ENCODE assay signal across 1 mouse cellular context in the genomic region with DNA sequence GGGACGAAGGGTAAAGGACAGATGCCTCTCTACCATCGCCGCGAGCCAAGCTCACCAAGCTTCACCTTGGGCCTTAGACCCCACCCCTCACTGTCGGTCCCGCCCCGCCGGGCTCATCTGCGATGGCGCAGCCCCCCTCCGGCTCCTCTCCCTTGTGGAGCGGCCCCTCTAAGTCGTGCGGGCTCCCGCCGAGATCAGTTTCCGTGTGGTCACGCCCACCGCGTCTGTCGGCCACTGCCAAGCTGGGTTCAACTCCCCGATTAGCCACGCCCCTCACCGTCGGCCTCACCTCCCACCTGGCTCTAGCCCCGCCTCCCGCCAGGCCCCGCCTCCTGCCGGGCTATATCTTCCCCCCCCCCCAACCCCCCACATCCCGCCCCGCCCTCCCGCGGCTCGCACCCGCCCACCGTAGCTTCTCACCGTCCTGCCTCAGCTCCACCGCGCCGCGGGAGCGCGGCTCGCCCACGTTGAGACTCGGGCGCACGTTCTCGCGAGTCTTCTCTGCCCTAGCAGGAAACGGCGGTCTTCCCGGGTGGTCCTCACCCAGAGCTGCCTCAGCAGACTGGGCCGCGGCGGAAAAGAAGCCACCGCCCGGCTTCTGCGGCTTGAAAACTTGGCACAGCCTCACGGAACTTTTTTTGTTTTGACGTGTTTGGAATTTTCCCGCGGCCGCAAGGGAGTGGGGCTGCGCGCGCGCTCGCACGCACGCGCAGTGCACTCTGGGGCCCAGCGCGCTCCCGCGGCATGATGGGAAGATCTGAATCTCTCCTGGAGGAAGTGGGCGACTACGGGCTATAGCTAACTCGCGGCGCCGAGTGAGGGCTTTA.
TF ChIP-seq lines count a peak whose summit lies in the region.

No protein-coding gene starts in this region.

TF ChIP-seq in MEL, 35 proteins besides CTCF, POLR2A, EP300 and RAD21 (continued from another document):
- TF ChIP-seq USF2 (IDR thresholded peaks at IDR 0.05; ENCODE audit: borderline replicate concordance in 1 of 2, insufficient read depth in 1 of 2, low read depth in 1 of 2, low read length in 2 of 2): no peak
- peak; percentile 68 for TF ChIP-seq CHD2 (IDR thresholded peaks at IDR 0.05; ENCODE audit: low read length)
- TF ChIP-seq SIN3A (IDR thresholded peaks at IDR 0.05; ENCODE audit: low read length): no peak; the same call in none of the 2 replicates
- TF ChIP-seq TBP (IDR thresholded peaks at IDR 0.05; ENCODE audit: low read depth, low read length): peak; percentile 65; the same call in 1 of the 2 replicates
